Mouse (Mus musculus) midbrain, embryonic 16.5 days (tissue): ENCODE measurements around the gene Noc3l. TPM values are rescaled to one million over a fixed set of nuclear protein-coding genes. Genes with fewer than 3 reads are reported as not detected.

Experiments used
- ATAC-seq: fragments of 200-750 bp; cut with Nextera tagmentation; 2 replicates; pipeline ENCODE4 v1.8.0; 2017; ENCODE audit warnings: moderate TSS enrichment
- H3K27ac ChIP-seq: fragments of 300-500 bp; sonication (generic); 2 replicates; pipeline ENCODE4 v1.5.1; 2014; ENCODE audit warnings: mild to moderate bottlenecking, low read length, mixed read lengths
- H3K27me3 ChIP-seq: fragments of 300-500 bp; sonication (generic); 2 replicates; pipeline ENCODE4 v1.6.1; 2014; ENCODE audit warnings: low read depth, low read length, mixed read lengths; ENCODE audit not compliant: control insufficient read depth, insufficient read depth
- H3K36me3 ChIP-seq: fragments of 300-500 bp; sonication (generic); 2 replicates; pipeline ENCODE4 v1.6.1; 2014; ENCODE audit warnings: mild to moderate bottlenecking, low read length, moderate library complexity, mixed read lengths; ENCODE audit not compliant: control insufficient read depth, insufficient read depth
- H3K4me1 ChIP-seq: fragments of 300-500 bp; sonication (generic); 2 replicates; pipeline ENCODE4 v1.6.1; 2014; ENCODE audit warnings: mild to moderate bottlenecking, low read length, mixed read lengths; ENCODE audit not compliant: control insufficient read depth, insufficient read depth
- H3K4me2 ChIP-seq: fragments of 300-500 bp; sonication (generic); 2 replicates; pipeline ENCODE4 v1.6.1; 2014; ENCODE audit warnings: mild to moderate bottlenecking, low read length, mixed read lengths
- H3K4me3 ChIP-seq: fragments of 300-500 bp; sonication (generic); 2 replicates; pipeline ENCODE4 v1.5.1; 2014; ENCODE audit warnings: low read depth, mild to moderate bottlenecking, low read length, moderate library complexity, mixed read lengths
- H3K9ac ChIP-seq: fragments of 300-500 bp; sonication (generic); 2 replicates; pipeline ENCODE4 v1.6.1; 2014; ENCODE audit warnings: low read depth, low read length, mixed read lengths
- H3K9me3 ChIP-seq: fragments of 300-500 bp; sonication (generic); replicated peaks from 2 replicates; pipeline ENCODE4 v1.6.1; 2014; ENCODE audit warnings: mild to moderate bottlenecking, low read length, mixed read lengths; ENCODE audit not compliant: control insufficient read depth, poor library complexity, severe bottlenecking
- WGBS: fragments of 180-500 bp; shearing (Covaris S2); extraction: QIAGEN DNeasy Blood & Tissue Kit; methylation state at CpG from one replicate; pipeline ENCODE4 v1.1.7; 2014; 5-methylcytosine and 5-hydroxymethylcytosine counted together
- polyA plus RNA-seq: library from polyadenylated mRNA; unstranded; fragments of >200 nt; fragmentation: Nextera tagmentation; extraction: Ambion mirVana; gene quantifications from 2 replicates; pipeline ENCODE4 v1.2.1, GENCODE M21; 2015

Noc3l gene
- polyA plus RNA-seq, 1 experiment from 2014 or later = 4.7 TPM

DNA sequence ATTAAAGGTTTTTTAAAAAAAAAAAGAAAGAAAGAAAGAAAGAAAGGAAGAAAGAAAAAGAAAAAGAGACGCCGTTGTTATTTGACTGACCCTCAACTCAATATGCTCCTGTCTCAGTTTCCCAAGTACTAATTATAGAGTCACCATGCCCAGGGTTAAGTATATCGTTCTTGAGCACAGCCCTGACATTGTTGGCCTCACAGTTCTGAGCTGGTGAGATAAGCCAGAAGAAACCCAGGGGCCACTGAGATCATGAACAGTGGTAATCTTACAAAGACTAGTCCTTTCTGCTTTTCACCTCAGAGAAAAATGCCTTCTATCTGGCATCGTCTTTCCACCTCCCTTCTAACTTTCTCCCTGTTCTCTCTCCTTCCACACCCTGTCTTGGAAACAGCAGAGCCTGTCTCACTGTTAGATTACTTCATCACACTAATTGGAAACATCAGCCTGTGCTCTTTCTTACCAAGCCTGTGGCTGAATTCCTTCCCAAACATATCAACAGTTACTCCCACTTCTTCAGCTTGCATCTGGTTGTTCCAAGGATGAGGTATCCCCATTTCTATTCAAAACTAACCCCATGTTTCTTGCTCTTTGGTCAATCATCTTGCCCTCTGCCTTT is 1.3 kb upstream of the Noc3l start:
- Histone ChIP-seq H3K27ac (no peak overlapping the region), H3K36me3 (no peaks in the 10 kb centered on the region), H3K27me3 (no peaks in the 10 kb centered on the region), H3K4me3 (no peak overlapping the region), H3K4me2 (no peak overlapping the region), H3K9me3 (no peaks in the 10 kb centered on the region), H3K4me1 (peaks cover 10% of the 10 kb centered on the region), H3K9ac (no peak overlapping the region)
- no peak for ATAC-seq
- WGBS = 87% methylated on average over 4 of the region's 4 CpGs

GRCm38 (mm10) chr19:38819427-38819802 is 378 bp upstream of the Noc3l start:
- Histone ChIP-seq H3K36me3 (peaks cover 7% of the 10 kb centered on the region; the same call in 1 of the 2 replicates), H3K27me3 (no peaks in the 10 kb centered on the region), H3K9ac (peak overlapping the region; percentile 89), H3K4me3 (peak overlapping the region; percentile 89), H3K4me2 (peak overlapping the region; percentile 97), H3K4me1 (peaks cover 10% of the 10 kb centered on the region), H3K27ac (peak overlapping the region; percentile 72), H3K9me3 (no peaks in the 10 kb centered on the region)
- 14% methylated on average over 16 of the region's 16 CpGs for WGBS
- peak; percentile 81 for ATAC-seq

- Histone ChIP-seq H3K36me3 (peaks cover 12% of the 10 kb centered on the region), H3K4me2 (peak overlapping the region; percentile 97), H3K4me3 (peak overlapping the region; percentile 89), H3K27me3 (no peaks in the 10 kb centered on the region), H3K9me3 (no peaks in the 10 kb centered on the region), H3K4me1 (peaks cover 10% of the 10 kb centered on the region), H3K9ac (peak overlapping the region; percentile 89), H3K27ac (no peak overlapping the region; the same call in 1 of the 2 replicates)
- 37% methylated on average over 8 of the region's 8 CpGs for WGBS
- ATAC-seq = no peak
These were observed 846 bp downstream of the Noc3l start for GRCm38 (mm10) chr19:38818191-38818590.

DNA sequence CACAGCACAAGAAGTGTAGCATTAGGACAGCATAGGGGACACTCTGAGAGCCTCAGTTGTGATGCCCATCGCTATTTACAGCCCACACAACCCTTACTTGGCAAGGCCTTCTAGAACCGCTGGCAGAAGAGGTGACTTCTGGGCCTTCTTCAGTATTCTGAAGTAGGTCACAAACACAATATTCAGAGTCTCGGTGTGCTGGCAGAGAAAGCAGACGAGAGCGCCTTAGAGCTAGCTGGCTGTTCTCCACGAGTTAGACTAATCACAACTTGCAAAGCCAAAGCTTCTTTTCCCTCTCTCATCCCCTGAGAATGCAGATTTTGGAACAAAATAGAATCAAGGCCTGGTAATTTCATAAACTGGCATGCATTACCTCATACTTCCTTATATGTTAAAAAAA is 20.2 kb downstream of the Noc3l start:
- no peak for ATAC-seq
- H3K9ac ChIP-seq = no peak overlapping the region
- 95% methylated on average over 6 of the region's 6 CpGs for WGBS
- H3K36me3 ChIP-seq = peaks cover 41% of the 10 kb centered on the region
- no peaks in the 10 kb centered on the region for H3K4me1 ChIP-seq
- H3K27me3 ChIP-seq = no peaks in the 10 kb centered on the region
- no peak overlapping the region for H3K27ac ChIP-seq
- H3K4me3 ChIP-seq = no peak overlapping the region
- H3K9me3 ChIP-seq = no peaks in the 10 kb centered on the region
- H3K4me2 ChIP-seq = no peak overlapping the region

GRCm38 (mm10) chr19:38798291-38798690 is 20.7 kb downstream of the Noc3l start:
- H3K4me3 ChIP-seq = no peak overlapping the region
- 94% methylated on average over 1 of the region's 1 CpGs for WGBS
- peaks cover 41% of the 10 kb centered on the region for H3K36me3 ChIP-seq
- no peaks in the 10 kb centered on the region for H3K9me3 ChIP-seq
- no peak for ATAC-seq
- H3K4me2 ChIP-seq = no peak overlapping the region
- H3K9ac ChIP-seq = no peak overlapping the region
- H3K4me1 ChIP-seq = no peaks in the 10 kb centered on the region
- no peaks in the 10 kb centered on the region for H3K27me3 ChIP-seq
- H3K27ac ChIP-seq = no peak overlapping the region

- Histone ChIP-seq H3K9ac (no peak overlapping the region), H3K27me3 (no peaks in the 10 kb centered on the region), H3K27ac (no peak overlapping the region), H3K36me3 (peaks cover 41% of the 10 kb centered on the region), H3K4me1 (no peaks in the 10 kb centered on the region), H3K9me3 (no peaks in the 10 kb centered on the region), H3K4me3 (no peak overlapping the region), H3K4me2 (no peak overlapping the region)
- 90% methylated on average over 5 of the region's 5 CpGs for WGBS
- no peak for ATAC-seq
These were observed 22.5 kb downstream of the Noc3l start for GRCm38 (mm10) chr19:38796546-38796945.

DNA sequence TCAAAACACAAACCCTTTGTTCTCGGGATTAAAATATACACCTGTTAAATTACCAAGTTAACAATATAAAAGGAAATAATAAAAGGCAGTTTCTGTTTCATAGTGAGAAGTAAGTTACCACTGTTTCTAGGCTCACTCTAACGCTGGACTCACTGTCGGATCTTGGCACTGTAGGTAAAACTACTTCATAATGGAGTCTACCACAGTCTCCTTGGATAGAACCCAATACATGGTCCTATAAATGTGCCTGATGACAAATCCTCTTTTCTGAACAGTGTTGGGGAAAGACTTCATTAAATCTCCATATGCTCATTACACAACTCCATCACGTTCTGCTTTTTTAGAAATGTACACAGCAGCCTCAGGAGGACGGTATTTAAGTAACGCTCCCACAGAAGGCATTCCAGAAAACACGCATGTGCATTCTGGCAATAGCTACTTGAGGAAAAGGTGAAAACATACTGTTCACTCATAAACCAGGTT is 25.4 kb downstream of the Noc3l start:
- peaks cover 53% of the 10 kb centered on the region for H3K36me3 ChIP-seq
- no peak overlapping the region for H3K4me2 ChIP-seq
- H3K27ac ChIP-seq = no peak overlapping the region
- no peak overlapping the region for H3K9ac ChIP-seq
- WGBS = 92% methylated on average over 7 of the region's 7 CpGs
- no peaks in the 10 kb centered on the region for H3K4me1 ChIP-seq
- H3K9me3 ChIP-seq = no peaks in the 10 kb centered on the region
- no peak for ATAC-seq
- no peaks in the 10 kb centered on the region for H3K27me3 ChIP-seq
- H3K4me3 ChIP-seq = no peak overlapping the region

DNA sequence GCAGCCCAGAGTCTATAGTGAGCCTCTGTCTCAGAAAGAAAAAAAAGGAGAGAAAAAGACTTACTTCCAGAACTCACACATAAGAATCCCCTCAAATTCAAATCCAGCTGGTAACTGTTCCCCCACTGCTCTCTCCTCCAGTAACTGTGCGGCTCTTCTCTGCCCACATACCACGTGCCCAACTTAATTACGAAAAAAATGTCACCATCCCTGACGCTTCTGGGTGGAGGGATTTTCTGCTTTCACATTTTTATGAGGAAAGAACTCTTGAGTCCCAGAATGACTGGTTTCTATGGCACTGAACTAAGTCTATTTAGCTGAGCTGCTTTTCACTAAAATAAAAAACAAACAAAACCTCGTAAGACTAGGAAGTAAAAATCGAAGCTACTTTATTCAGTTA is 31.3 kb downstream of the Noc3l start:
- Histone ChIP-seq H3K36me3 (peaks cover 22% of the 10 kb centered on the region; the same call in 1 of the 2 replicates), H3K4me2 (no peak overlapping the region), H3K4me1 (no peaks in the 10 kb centered on the region), H3K27ac (no peak overlapping the region), H3K9me3 (no peaks in the 10 kb centered on the region), H3K4me3 (no peak overlapping the region), H3K9ac (no peak overlapping the region), H3K27me3 (no peaks in the 10 kb centered on the region)
- ATAC-seq = no peak
- WGBS = 89% methylated on average over 6 of the region's 6 CpGs

GRCm38 (mm10) chr19:38783542-38783941 is 35.5 kb downstream of the Noc3l start:
- Histone ChIP-seq H3K27me3 (no peaks in the 10 kb centered on the region), H3K4me1 (no peaks in the 10 kb centered on the region), H3K4me2 (no peak overlapping the region), H3K4me3 (no peak overlapping the region), H3K36me3 (peaks cover 3% of the 10 kb centered on the region; the same call in 1 of the 2 replicates), H3K27ac (no peak overlapping the region), H3K9ac (no peak overlapping the region), H3K9me3 (no peaks in the 10 kb centered on the region)
- WGBS = 89% methylated on average over 9 of the region's 9 CpGs
- no peak for ATAC-seq
